Mouse (Mus musculus): ENCODE measurements at regions not wholly inside any gene's neighbourhood (a gene's known extent, or its start where the extent isn't known, plus 50 kb on each side); places are given as distances from the start of the nearest gene placed in this dataset.

DNA sequence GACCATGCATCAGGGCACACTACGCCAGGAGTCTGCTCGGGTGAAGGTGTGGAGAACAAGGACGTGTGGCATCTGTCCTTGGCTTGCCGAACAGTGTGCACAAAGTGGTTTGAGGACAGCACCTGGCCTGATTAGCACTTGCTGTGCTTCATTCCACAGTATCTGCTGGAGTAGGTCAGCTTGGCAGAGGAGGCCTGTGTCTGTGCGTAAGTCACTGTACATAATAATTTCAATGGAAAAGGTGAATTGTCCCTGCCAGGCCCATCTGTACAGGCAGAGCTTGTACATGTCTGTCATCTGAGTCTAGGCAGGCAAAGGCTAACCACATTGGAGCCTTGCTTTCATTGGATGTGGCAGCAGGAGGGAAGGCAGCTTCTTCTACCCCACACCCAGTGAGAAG, 979.5 kb upstream of the Car8 start:
- no peaks in the 10 kb centered on the region for H3K27me3 ChIP-seq
- H3K4me3 ChIP-seq (replicated peaks) = no peak overlapping the region
- H3K27ac ChIP-seq = no peak overlapping the region
- H3K9ac ChIP-seq = no peak overlapping the region
- WGBS = 91% methylated on average over 5 of the region's 5 CpGs
- no peaks in the 10 kb centered on the region for H3K4me1 ChIP-seq
- H3K36me3 ChIP-seq (replicated peaks) = no peaks in the 10 kb centered on the region
- no peaks in the 10 kb centered on the region for H3K9me3 ChIP-seq
- no peak for ATAC-seq (ENCODE audit: low FRiP score)
- H3K4me2 ChIP-seq = no peak overlapping the region

DNA sequence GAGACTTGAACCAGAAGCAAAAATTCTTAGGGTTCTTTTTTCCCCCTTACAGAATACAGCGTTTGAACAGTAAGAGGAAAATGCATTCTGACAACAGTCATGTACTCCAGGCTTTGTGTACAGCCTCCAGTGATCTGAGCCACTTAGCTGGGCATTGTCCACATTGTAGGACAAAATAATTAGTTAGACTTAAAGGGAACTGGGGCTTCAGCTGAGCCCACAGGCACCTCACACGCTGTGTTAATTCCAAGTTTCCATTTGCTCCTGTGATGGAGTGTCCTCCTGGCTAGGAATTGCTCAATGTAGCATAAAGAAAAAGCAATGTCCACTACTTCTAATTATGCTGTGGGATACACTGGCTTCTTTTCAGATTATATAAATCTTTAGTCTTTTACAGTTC, 969.8 kb upstream of the Car8 start:
- WGBS = 15% methylated on average over 2 of the region's 2 CpGs
- no peaks in the 10 kb centered on the region for H3K9me3 ChIP-seq
- H3K4me3 ChIP-seq (replicated peaks) = no peak overlapping the region
- H3K9ac ChIP-seq = no peak overlapping the region
- ATAC-seq (ENCODE audit: low FRiP score) = no peak; the same call in 1 of the 2 replicates
- no peak overlapping the region for H3K27ac ChIP-seq
- H3K4me1 ChIP-seq = peaks cover 3% of the 10 kb centered on the region; the same call in 1 of the 2 replicates
- no peak overlapping the region for H3K4me2 ChIP-seq
- H3K36me3 ChIP-seq (replicated peaks) = no peaks in the 10 kb centered on the region
- H3K27me3 ChIP-seq = no peaks in the 10 kb centered on the region

DNA sequence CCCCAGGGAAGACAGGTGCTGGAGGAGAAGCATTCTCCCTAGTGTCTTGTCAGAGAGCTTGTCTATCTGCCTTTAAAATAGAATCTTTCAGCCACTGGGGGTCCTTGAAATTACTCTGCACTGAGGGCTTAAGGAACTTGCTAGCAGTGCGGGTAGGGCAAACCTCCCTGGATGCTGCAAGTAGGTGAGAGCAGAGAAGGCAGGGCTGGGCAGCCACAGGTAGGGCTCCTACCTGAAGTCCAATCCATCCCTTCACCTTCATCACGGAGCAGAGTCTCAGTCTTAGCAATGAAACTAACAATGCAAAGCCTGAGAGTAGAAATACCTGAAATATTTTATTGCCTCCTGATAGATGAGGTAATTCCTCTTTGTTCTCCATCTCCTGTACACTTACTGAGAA, 961.2 kb upstream of the Car8 start:
- no peak overlapping the region for H3K27ac ChIP-seq
- H3K9ac ChIP-seq = no peak overlapping the region
- peaks cover 9% of the 10 kb centered on the region for H3K4me1 ChIP-seq
- H3K9me3 ChIP-seq = no peaks in the 10 kb centered on the region
- H3K27me3 ChIP-seq = no peaks in the 10 kb centered on the region
- no peak for ATAC-seq (ENCODE audit: low FRiP score)
- no peaks in the 10 kb centered on the region for H3K36me3 ChIP-seq (replicated peaks)
- no peak overlapping the region for H3K4me3 ChIP-seq (replicated peaks)
- no peak overlapping the region for H3K4me2 ChIP-seq
- 85% methylated on average over 2 of the region's 2 CpGs for WGBS

DNA sequence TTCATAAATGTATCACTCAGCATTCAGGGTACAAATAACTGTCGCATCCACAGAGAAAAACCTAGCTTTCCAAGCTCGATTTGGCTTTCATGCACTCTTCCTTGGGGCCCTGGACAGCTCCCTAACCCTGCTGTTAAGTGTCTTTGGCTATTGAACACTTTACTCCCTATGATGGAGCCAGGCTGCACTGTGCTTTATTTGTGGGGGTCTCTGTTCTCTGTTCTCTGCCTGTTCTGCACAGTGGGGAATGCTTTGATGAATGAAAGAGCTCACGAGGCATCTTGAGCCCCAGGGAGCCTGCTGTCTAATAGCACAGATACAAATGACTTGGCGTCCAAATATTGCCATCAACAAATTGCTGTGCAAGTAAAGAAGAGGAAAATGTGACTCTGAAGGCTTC, 957.6 kb upstream of the Car8 start:
- no peaks in the 10 kb centered on the region for H3K9me3 ChIP-seq
- no peak for ATAC-seq (ENCODE audit: low FRiP score)
- no peaks in the 10 kb centered on the region for H3K36me3 ChIP-seq (replicated peaks)
- no peaks in the 10 kb centered on the region for H3K27me3 ChIP-seq
- no peak overlapping the region for H3K4me3 ChIP-seq (replicated peaks)
- WGBS = 39% methylated on average over 4 of the region's 4 CpGs
- 0 out of 2 replicates have a peak overlapping the region, but pooled peaks have one; percentile 2 for H3K27ac ChIP-seq
- peaks cover 9% of the 10 kb centered on the region for H3K4me1 ChIP-seq
- no peak overlapping the region for H3K9ac ChIP-seq
- H3K4me2 ChIP-seq = no peak overlapping the region

- 53% methylated on average over 6 of the region's 6 CpGs for WGBS
- Histone ChIP-seq H3K9ac (no peak overlapping the region), H3K9me3 (no peaks in the 10 kb centered on the region), H3K27me3 (no peaks in the 10 kb centered on the region), H3K4me3 (replicated peaks) (no peak overlapping the region), H3K36me3 (replicated peaks) (no peaks in the 10 kb centered on the region), H3K4me2 (no peak overlapping the region), H3K4me1 (peaks cover 9% of the 10 kb centered on the region), H3K27ac (no peak overlapping the region)
- no peak for ATAC-seq (ENCODE audit: low FRiP score)
Measured at GRCm38 (mm10) chr4:9193121-9193520, 954.3 kb upstream of the Car8 start.

- Histone ChIP-seq H3K36me3 (replicated peaks) (no peaks in the 10 kb centered on the region), H3K4me3 (replicated peaks) (no peak overlapping the region; the same call in 1 of the 2 replicates), H3K9me3 (no peaks in the 10 kb centered on the region), H3K27ac (peak overlapping the region; percentile 83), H3K9ac (0 out of 2 replicates have a peak overlapping the region, but pooled peaks have one; percentile 34), H3K27me3 (no peaks in the 10 kb centered on the region), H3K4me1 (peaks cover 17% of the 10 kb centered on the region), H3K4me2 (peak overlapping the region; percentile 48)
- no peak for ATAC-seq (ENCODE audit: low FRiP score)
- WGBS = 48% methylated on average over 14 of the region's 14 CpGs
Measured at GRCm38 (mm10) chr4:9185156-9185875, 946.5 kb upstream of the Car8 start.

DNA sequence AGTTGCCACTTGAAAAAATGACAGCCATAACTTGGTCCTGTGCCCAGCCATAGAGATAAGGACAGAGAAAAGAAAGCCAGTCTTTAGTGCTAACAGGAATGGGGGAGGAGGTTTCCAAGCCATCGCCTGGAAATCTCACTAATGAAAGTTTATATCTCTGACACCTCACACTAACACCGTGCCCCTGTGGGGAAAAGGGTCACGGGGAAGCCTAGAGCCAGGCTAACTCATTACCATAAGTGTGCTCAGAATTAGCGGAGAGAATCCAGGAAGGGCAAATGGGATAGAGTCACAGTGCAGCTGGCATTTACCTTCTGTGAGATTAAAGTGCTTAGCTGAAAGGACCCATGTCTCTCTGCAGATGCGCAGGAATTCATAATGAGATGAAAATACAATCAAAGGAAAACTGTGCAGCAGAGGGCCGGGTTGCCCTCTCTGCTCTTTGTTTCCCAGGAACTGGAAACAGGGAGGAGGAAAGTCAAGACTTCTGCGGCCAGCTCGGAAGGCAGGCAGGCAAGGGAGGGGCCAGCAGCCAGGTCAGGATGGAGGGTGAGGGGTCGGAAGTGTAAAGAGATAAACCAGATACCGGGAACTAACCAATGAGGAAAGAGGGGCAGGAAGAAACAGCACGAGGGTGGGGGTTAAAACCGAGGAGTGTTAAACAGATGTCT, 945.7 kb upstream of the Car8 start:
- peak overlapping the region; percentile 16 for H3K4me3 ChIP-seq (replicated peaks)
- peak overlapping the region; percentile 34; the same call in 1 of the 2 replicates for H3K9ac ChIP-seq
- no peaks in the 10 kb centered on the region for H3K27me3 ChIP-seq

DNA sequence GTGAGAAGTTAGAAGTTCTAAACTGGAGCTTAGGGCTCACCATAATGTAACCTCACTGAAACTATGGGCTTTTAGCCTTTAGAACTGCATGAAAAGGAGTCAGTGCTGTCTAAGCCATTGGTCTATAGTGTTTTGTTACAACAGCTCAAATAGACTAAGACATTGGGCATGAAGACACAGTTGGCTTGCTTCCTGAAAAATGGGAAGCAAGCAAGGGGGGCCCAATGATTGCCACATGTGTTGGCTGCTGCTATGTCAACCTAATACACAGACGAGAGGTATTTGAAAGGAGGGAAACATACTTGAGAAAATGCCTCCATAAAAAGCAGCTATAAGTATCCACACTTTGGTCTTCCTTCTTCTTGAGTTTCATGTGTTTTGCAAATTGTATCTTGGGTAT, 935.5 kb upstream of the Car8 start:
- Histone ChIP-seq H3K9ac (no peak overlapping the region), H3K4me3 (replicated peaks) (no peak overlapping the region), H3K4me2 (no peak overlapping the region), H3K36me3 (replicated peaks) (no peaks in the 10 kb centered on the region), H3K9me3 (no peaks in the 10 kb centered on the region), H3K27ac (no peak overlapping the region), H3K27me3 (no peaks in the 10 kb centered on the region), H3K4me1 (no peaks in the 10 kb centered on the region)
- no peak for ATAC-seq (ENCODE audit: low FRiP score)
- 90% methylated on average over 1 of the region's 1 CpGs for whole genome bisulfite sequencing

More for the DNA sequence above, 945.7 kb upstream of the Car8 start:
- WGBS = 1% methylated on average over 12 of the region's 12 CpGs
- no peaks in the 10 kb centered on the region for H3K9me3 ChIP-seq
- H3K27ac ChIP-seq = peak overlapping the region; percentile 83
- peak; percentile 91 for ATAC-seq (ENCODE audit: low FRiP score)
- peak overlapping the region; percentile 48 for H3K4me2 ChIP-seq
- peaks cover 17% of the 10 kb centered on the region for H3K4me1 ChIP-seq
- H3K36me3 ChIP-seq (replicated peaks) = no peaks in the 10 kb centered on the region

DNA sequence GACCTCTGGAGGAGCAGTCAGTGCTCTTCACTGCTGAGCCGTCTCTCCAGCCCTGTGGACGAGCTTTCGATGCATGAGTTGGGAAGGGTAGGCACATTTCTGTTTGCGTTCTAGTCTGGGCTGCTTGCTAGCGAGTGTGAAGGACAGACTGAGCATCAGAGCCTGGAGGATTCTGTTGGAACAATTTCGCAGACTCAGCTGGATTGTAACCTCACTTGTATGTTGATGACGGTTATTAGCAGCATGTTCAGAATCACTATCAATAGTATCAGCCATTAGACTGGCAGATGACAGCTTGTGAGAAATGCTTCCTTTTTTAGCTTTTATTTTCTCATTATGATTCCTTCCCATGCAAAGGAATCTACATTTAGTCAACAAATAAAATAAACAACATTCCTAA, 923.5 kb upstream of the Car8 start:
- WGBS = 86% methylated on average over 7 of the region's 7 CpGs
- ATAC-seq (ENCODE audit: low FRiP score) = no peak
- H3K4me1 ChIP-seq = peaks cover 17% of the 10 kb centered on the region; the same call in 1 of the 2 replicates

GRCm38 (mm10) chr4:9161814-9162133, 922.9 kb upstream of the Car8 start:
- no peak overlapping the region for H3K9ac ChIP-seq
- no peak overlapping the region for H3K4me2 ChIP-seq
- H3K27ac ChIP-seq = no peak overlapping the region
- peaks cover 17% of the 10 kb centered on the region; the same call in 1 of the 2 replicates for H3K4me1 ChIP-seq
- H3K9me3 ChIP-seq = no peaks in the 10 kb centered on the region
- H3K36me3 ChIP-seq (replicated peaks) = no peaks in the 10 kb centered on the region
- no peaks in the 10 kb centered on the region for H3K27me3 ChIP-seq
- 47% methylated on average over 4 of the region's 4 CpGs for WGBS
- H3K4me3 ChIP-seq (replicated peaks) = no peak overlapping the region
- ATAC-seq (ENCODE audit: low FRiP score) = no peak

More for the DNA sequence above, 923.5 kb upstream of the Car8 start:
- Histone ChIP-seq H3K4me3 (replicated peaks) (no peak overlapping the region), H3K27ac (no peak overlapping the region), H3K36me3 (replicated peaks) (no peaks in the 10 kb centered on the region), H3K9me3 (no peaks in the 10 kb centered on the region), H3K9ac (no peak overlapping the region), H3K27me3 (no peaks in the 10 kb centered on the region), H3K4me2 (no peak overlapping the region)

- Histone ChIP-seq H3K4me1 (peaks cover 17% of the 10 kb centered on the region; the same call in 1 of the 2 replicates), H3K4me2 (no peak overlapping the region), H3K4me3 (replicated peaks) (no peak overlapping the region), H3K9me3 (no peaks in the 10 kb centered on the region), H3K27me3 (no peaks in the 10 kb centered on the region), H3K9ac (no peak overlapping the region), H3K27ac (no peak overlapping the region), H3K36me3 (replicated peaks) (no peaks in the 10 kb centered on the region)
- peak; percentile 55; the same call in 1 of the 2 replicates for ATAC-seq (ENCODE audit: low FRiP score)
- WGBS = 45% methylated on average over 11 of the region's 11 CpGs
Measured at GRCm38 (mm10) chr4:9161068-9161813, 922.4 kb upstream of the Car8 start.

GRCm38 (mm10) chr4:9147732-9148131, 908.9 kb upstream of the Car8 start:
- no peak for ATAC-seq (ENCODE audit: low FRiP score)
- Histone ChIP-seq H3K27me3 (no peaks in the 10 kb centered on the region), H3K4me1 (peaks cover 11% of the 10 kb centered on the region), H3K9me3 (no peaks in the 10 kb centered on the region), H3K4me2 (no peak overlapping the region), H3K4me3 (replicated peaks) (no peak overlapping the region), H3K27ac (no peak overlapping the region), H3K9ac (no peak overlapping the region), H3K36me3 (replicated peaks) (no peaks in the 10 kb centered on the region)
- WGBS = 48% methylated on average over 5 of the region's 5 CpGs

Measured in forebrain, embryonic 12.5 days (tissue).